Mouse (Mus musculus) CH12.LX (cell line): ENCODE measurements at regions not wholly inside any gene's neighbourhood (a gene's known extent, or its start where the extent isn't known, plus 50 kb on each side); places are given as distances from the start of the nearest gene placed in this dataset.

Source experiments
- DNase-seq: peaks from one replicate; pipeline ENCODE4 v3.0.0-alpha.2; 2013; ENCODE audit errors: extremely low read depth
- H3K27ac ChIP-seq: 2 replicates; pipeline ENCODE4 v1.5.1; 2012; ENCODE audit warnings: low read depth, mild to moderate bottlenecking, control low read depth, moderate library complexity; ENCODE audit not compliant: insufficient read depth
- H3K27me3 ChIP-seq: replicated peaks from 2 replicates; pipeline ENCODE3; 2012; ENCODE audit warnings: inconsistent platforms
- H3K36me3 ChIP-seq, 2 experiments: replicated peaks in 1 of 2; 2 replicates each; pipeline versions ENCODE3 to v1.6.1; 2012; ENCODE audit warnings: inconsistent platforms in 1 of 2, low read length in 1 of 2, mild to moderate bottlenecking in 1 of 2, mixed read lengths in 1 of 2, moderate library complexity in 1 of 2; ENCODE audit not compliant: control insufficient read depth in 1 of 2, insufficient read depth in 1 of 2
- H3K4me1 ChIP-seq, 2 experiments: 2 replicates each; pipeline ENCODE4 v1.6.1; 2012; ENCODE audit warnings: inconsistent platforms in 1 of 2, moderate library complexity in 1 of 2; ENCODE audit not compliant: insufficient read depth in 2 of 2, control insufficient read depth in 1 of 2
- H3K4me2 ChIP-seq: 2 replicates; pipeline ENCODE4 v1.6.1; 2012; ENCODE audit warnings: low read depth, mild to moderate bottlenecking, control low read depth; ENCODE audit not compliant: poor library complexity, insufficient read depth, severe bottlenecking
- H3K4me3 ChIP-seq, 3 experiments: fragments of 150-350 bp in 1 of 3; sonication (generic) in 1 of 3; replicated peaks in 1 of 3; 2 replicates each; pipeline versions ENCODE3 to v1.5.1; 2011 to 2012; ENCODE audit warnings: low read depth in 2 of 3, low read length in 2 of 3, mild to moderate bottlenecking in 2 of 3, moderate library complexity in 2 of 3, control low read depth in 1 of 3, improper control_type of control experiment in 1 of 3, inconsistent platforms in 1 of 3, mixed read lengths in 1 of 3; ENCODE audit not compliant: poor library complexity in 1 of 3
- H3K79me2 ChIP-seq: replicated peaks from 2 replicates; pipeline ENCODE4 v1.6.1; 2012; ENCODE audit warnings: mild to moderate bottlenecking, moderate library complexity; ENCODE audit not compliant: control insufficient read depth, poor library complexity, insufficient read depth, severe bottlenecking; ENCODE audit errors: extremely low read depth
- H3K9ac ChIP-seq: 2 replicates; pipeline ENCODE4 v1.6.1; 2012; ENCODE audit warnings: low read depth, mild to moderate bottlenecking, control low read depth, moderate library complexity; ENCODE audit not compliant: insufficient read depth
- H3K9me3 ChIP-seq: replicated peaks from 2 replicates; pipeline ENCODE3; 2012; ENCODE audit warnings: low read length, inconsistent platforms, mixed read lengths
- CTCF ChIP-seq, 2 experiments: IDR thresholded peaks in 1 of 2; conservative IDR thresholded peaks in 1 of 2; 2 replicates each; pipeline ENCODE4 v1.5.1; 2011 to 2012; ENCODE audit warnings: low read depth in 2 of 2, low read length in 2 of 2, improper control_type of control experiment in 1 of 2, inconsistent platforms in 1 of 2, mild to moderate bottlenecking in 1 of 2, moderate library complexity in 1 of 2
- E2F4 ChIP-seq: IDR thresholded peaks from 2 replicates; pipeline ENCODE4 v1.6.1; 2011; ENCODE audit warnings: low read depth, low read length, improper control_type of control experiment; ENCODE audit not compliant: insufficient replicate concordance
- EP300 ChIP-seq: IDR thresholded peaks from 2 replicates; pipeline ENCODE4 v1.6.1; 2011; ENCODE audit warnings: low read length, improper control_type of control experiment
- GABPA ChIP-seq: IDR thresholded peaks from 2 replicates; pipeline ENCODE4 v1.6.1; 2012; ENCODE audit warnings: low read depth, low read length, improper control_type of control experiment, inconsistent platforms; ENCODE audit not compliant: insufficient replicate concordance
- KAT2A ChIP-seq: IDR thresholded peaks from 2 replicates; pipeline ENCODE4 v1.6.1; 2012; ENCODE audit warnings: low read length, improper control_type of control experiment, inconsistent platforms; ENCODE audit not compliant: insufficient replicate concordance
- MAX ChIP-seq: IDR thresholded peaks from 2 replicates; pipeline ENCODE4 v1.6.1; 2011; ENCODE audit warnings: low read length, improper control_type of control experiment
- MEF2A ChIP-seq: IDR thresholded peaks from 2 replicates; pipeline ENCODE4 v1.6.1; 2014; ENCODE audit warnings: low read depth, mild to moderate bottlenecking, inconsistent platforms, low read length, improper control_type of control experiment, borderline replicate concordance
- NELFE ChIP-seq: IDR thresholded peaks from 2 replicates; pipeline ENCODE4 v1.6.1; 2011; ENCODE audit warnings: low read depth, low read length, improper control_type of control experiment
- NRF1 ChIP-seq: IDR thresholded peaks from 2 replicates; pipeline ENCODE4 v1.6.1; 2014; ENCODE audit warnings: low read depth, mild to moderate bottlenecking, inconsistent platforms, low read length, improper control_type of control experiment, moderate library complexity
- PAX5 ChIP-seq: IDR thresholded peaks from 2 replicates; pipeline ENCODE4 v1.6.1; 2012; ENCODE audit warnings: low read length, inconsistent platforms, mixed read lengths
- POLR2A ChIP-seq: IDR thresholded peaks from 2 replicates; pipeline ENCODE4 v1.6.1; 2011; ENCODE audit warnings: low read depth, mild to moderate bottlenecking, improper control_type of control experiment, low read length
- RAD21 ChIP-seq: IDR thresholded peaks from 2 replicates; pipeline ENCODE4 v1.6.1; 2011; ENCODE audit warnings: low read depth, mild to moderate bottlenecking, low read length, improper control_type of control experiment, moderate library complexity
- SMC3 ChIP-seq: IDR thresholded peaks from 2 replicates; pipeline ENCODE4 v1.6.1; 2011; ENCODE audit warnings: low read depth, low read length, improper control_type of control experiment
- TBP ChIP-seq: conservative IDR thresholded peaks from 2 replicates; pipeline ENCODE4 v1.6.1; 2011; ENCODE audit warnings: low read depth, low read length, improper control_type of control experiment
- USF1 ChIP-seq: IDR thresholded peaks from 2 replicates; pipeline ENCODE4 v1.6.1; 2014; ENCODE audit warnings: low read depth, mild to moderate bottlenecking, inconsistent platforms, low read length, improper control_type of control experiment
- USF2 ChIP-seq: conservative IDR thresholded peaks from 2 replicates; pipeline ENCODE4 v1.6.1; 2011; ENCODE audit warnings: low read depth, low read length, improper control_type of control experiment
- ZKSCAN1 ChIP-seq: IDR thresholded peaks from 2 replicates; pipeline ENCODE4 v1.6.1; 2012; ENCODE audit warnings: low read depth, inconsistent platforms, low read length, improper control_type of control experiment, borderline replicate concordance
- ZMIZ1 ChIP-seq: IDR thresholded peaks from 2 replicates; pipeline ENCODE4 v1.6.1; 2012; ENCODE audit warnings: low read depth, mild to moderate bottlenecking, inconsistent platforms, low read length, improper control_type of control experiment
- dilution Hi-C: fragments of 300-500 bp; cut with MboI; formaldehyde crosslinking; loops from 2 replicates; pipeline ENCODE4 v1.14.3; 2020; ENCODE audit warnings: low sequenced_read_pairs; ENCODE audit not compliant: extremely low pct_unique_long_range_greater_than_20kb, extremely low pct_ligation_motif_present
- in situ Hi-C: fragments of 300-500 bp; cut with MboI; formaldehyde crosslinking; loops from 3 replicates; pipeline ENCODE4 v1.14.3; 2019; ENCODE audit warnings: low sequenced_read_pairs, low pct_ligation_motif_present, low pct_unique_long_range_greater_than_20kb, mixed read lengths

- Histone ChIP-seq H3K79me2 (no peaks in the 10 kb centered on the region), H3K4me2 (no peak overlapping the region), H3K9me3 (no peaks in the 10 kb centered on the region), H3K9ac (no peak overlapping the region), H3K4me3 (no peak overlapping the region), H3K36me3 (no peaks in the 10 kb centered on the region), H3K27ac (no peak overlapping the region), H3K27me3 (no peaks in the 10 kb centered on the region), H3K4me1 (peaks cover 0 to 5% of the 10 kb centered on the region in 2 experiments; a peak in 1 of 4 replicates)
- no peak for DNase-seq
- in situ Hi-C loops (no loop called here), dilution Hi-C loops (no loop called here)
- TF ChIP-seq RAD21 = no peak
- TF ChIP-seq MAX = no peak
- no peak for TF ChIP-seq USF1
- no peak for TF ChIP-seq CTCF (conservative IDR thresholded peaks at IDR 0.05 in 1 of 2, IDR thresholded peaks at IDR 0.05 in 1 of 2; ENCODE audit: low read depth in 2 of 2, low read length in 2 of 2)
- TF ChIP-seq ZKSCAN1 = no peak
- TF ChIP-seq PAX5 = no peak
- TF ChIP-seq NELFE = no peak
Observed at GRCm38 (mm10) chr1:71723816-71724215, 70.8 kb upstream of the Fn1 start.

GRCm38 (mm10) chr1:71723039-71723397, 70.0 kb upstream of the Fn1 start:
- Histone ChIP-seq H3K9ac (no peak overlapping the region), H3K4me3 (no peak overlapping the region), H3K4me1 (no peaks in the 10 kb centered on the region), H3K79me2 (no peaks in the 10 kb centered on the region), H3K36me3 (no peaks in the 10 kb centered on the region), H3K9me3 (no peaks in the 10 kb centered on the region), H3K27ac (no peak overlapping the region), H3K27me3 (no peaks in the 10 kb centered on the region), H3K4me2 (no peak overlapping the region)
- in situ Hi-C loops (no loop called here), dilution Hi-C loops (no loop called here)
- TF ChIP-seq TBP (no peak), KAT2A (no peak), CTCF (conservative IDR thresholded peaks at IDR 0.05 in 1 of 2, IDR thresholded peaks at IDR 0.05 in 1 of 2; ENCODE audit: low read depth in 2 of 2, low read length in 2 of 2) (no peak), POLR2A (no peak), E2F4 (no peak), PAX5 (no peak), MEF2A (no peak), NELFE (no peak)
- no peak for DNase-seq

GRCm38 (mm10) chr1:71722211-71723038, 69.4 kb upstream of the Fn1 start:
- no peaks in the 10 kb centered on the region for H3K36me3 ChIP-seq
- dilution Hi-C loops = no loop called here
- no peaks in the 10 kb centered on the region for H3K27me3 ChIP-seq
- in situ Hi-C loops = no loop called here
- no peaks in the 10 kb centered on the region for H3K4me1 ChIP-seq
- no peak overlapping the region for H3K27ac ChIP-seq
- H3K9ac ChIP-seq = no peak overlapping the region
- H3K4me3 ChIP-seq = no peak overlapping the region
- no peak overlapping the region for H3K4me2 ChIP-seq
- TF ChIP-seq E2F4 (no peak), NRF1 (no peak), SMC3 (no peak), TBP (no peak), GABPA (no peak), EP300 (no peak), USF2 (no peak), ZMIZ1 (no peak), KAT2A (no peak)
- no peaks in the 10 kb centered on the region for H3K79me2 ChIP-seq
- H3K9me3 ChIP-seq = no peaks in the 10 kb centered on the region
- no peak for DNase-seq
